Mouse (Mus musculus): ENCODE measurements around the gene Nr4a3. TPM values are rescaled to one million over a fixed set of nuclear protein-coding genes. Genes with fewer than 3 reads are reported as not detected.

Nr4a3 gene
- 0.84 and 1.1 TPM in 2 replicates for polyA plus RNA-seq (2012; rRNA removed; ENCODE audit: low replicate concordance)

DNA sequence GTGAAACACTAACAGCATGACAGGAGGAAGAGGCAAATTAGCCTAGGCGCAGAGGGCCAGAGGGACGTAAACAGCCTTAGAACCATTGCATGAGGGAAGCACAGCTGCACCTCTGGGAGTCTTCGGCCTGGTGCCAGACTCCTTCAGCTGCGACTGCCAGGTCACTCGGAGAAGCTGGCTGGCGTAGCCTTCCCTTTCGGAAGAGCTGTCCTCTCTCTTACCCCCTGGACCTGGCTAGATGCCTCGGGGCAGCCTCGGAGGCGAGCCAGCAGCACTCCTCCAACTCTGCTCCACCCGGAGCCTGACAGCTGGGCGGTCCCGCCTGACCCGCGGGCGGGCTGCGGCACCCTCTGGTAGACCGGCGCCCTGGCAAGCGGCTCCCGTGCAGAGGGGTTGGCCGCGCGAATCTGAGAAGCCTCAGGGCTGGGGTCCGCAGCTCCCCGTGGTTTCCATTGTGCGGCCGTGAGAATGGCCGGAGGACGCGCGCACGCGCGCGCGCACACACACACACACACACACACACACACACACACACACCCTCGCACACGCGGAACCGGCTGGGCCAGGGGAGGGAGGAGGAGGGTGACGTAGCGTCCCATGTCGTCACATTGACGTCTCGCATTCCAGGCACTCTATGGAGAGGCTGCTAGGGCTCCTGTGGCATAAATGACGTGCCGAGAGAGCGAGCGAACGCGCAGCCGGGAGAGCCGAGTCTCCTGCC, at the start of gene Nr4a3:
Nr4a3 (plus strand) TSS at position 663 of the 721 bp plus-strand sequence.

DNA sequence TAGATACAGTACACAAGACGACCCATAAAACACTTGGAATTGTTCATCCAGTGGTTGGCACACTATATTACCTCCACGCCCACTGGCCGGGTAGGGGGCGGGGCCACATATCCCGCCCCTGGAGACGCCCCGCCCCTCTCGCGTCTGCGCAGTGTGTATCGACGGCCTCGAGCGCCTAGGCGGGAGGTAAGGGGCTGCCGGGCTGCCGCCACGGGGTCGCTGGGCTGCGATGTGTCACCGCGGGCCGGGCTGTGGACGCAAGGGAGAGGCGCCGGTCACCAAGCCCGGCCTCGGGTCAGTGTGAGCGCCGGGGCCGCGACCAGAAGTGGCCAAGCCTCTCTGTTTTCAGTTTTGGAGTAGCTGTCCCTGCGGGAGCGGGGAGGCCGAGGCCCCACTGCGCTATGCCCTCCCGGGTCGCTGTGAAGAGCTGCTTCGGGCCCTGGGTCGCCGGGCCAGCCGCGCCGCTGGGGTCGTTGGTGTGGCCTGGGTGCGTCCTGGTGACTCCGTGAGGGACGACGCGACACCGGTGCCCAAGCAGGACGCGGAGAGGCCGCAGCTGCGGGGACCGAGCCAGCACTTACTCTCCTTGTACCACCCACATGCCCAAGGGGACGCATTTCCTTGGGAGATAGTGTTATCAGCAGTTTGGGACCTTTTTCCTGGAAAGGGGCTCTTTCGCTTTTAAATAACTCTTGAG, 80.0 kb downstream of the Nr4a3 start, which contains the start of gene Stx17:
Stx17 (plus strand) TSS at position 143 of the 697 bp plus-strand sequence.

Other genes with a start within 250 kb of the Nr4a3 start
- gene Stx17, start 79.8 kb downstream of the Nr4a3 start, polyA plus RNA-seq (2012; rRNA removed; ENCODE audit: low replicate concordance) = 10.7 and 11.2 TPM in 2 replicates
- gene Erp44, start 234.4 kb downstream of the Nr4a3 start, polyA plus RNA-seq (2012; rRNA removed; ENCODE audit: low replicate concordance) = 13.2 and 14.8 TPM in 2 replicates
- gene Invs, start 234.6 kb downstream of the Nr4a3 start, polyA plus RNA-seq (2012; rRNA removed; ENCODE audit: low replicate concordance) = 4.5 and 6.7 TPM in 2 replicates